Mouse (Mus musculus): ENCODE results near the gene Fars2.

GRCm38 (mm10) chr13:36550694-36551093, 433.5 kb downstream of the Fars2 start:
- TF ChIP-seq CTCF (IDR thresholded peaks at IDR 0.05; ENCODE audit: low read depth, low read length), result no peak
- TF ChIP-seq TAL1 (conservative IDR thresholded peaks at IDR 0.05; ENCODE audit: low read depth, low read length), result no peak
- no peak for TF ChIP-seq POLR2AphosphoS5 (IDR thresholded peaks at IDR 0.05; ENCODE audit: insufficient replicate concordance, low read depth, low read length)
